In genomic region chr13:30760374-30761090, GRCm38 (mm10) we compare ENCODE assay signal across 19 mouse cellular contexts. TPM values are rescaled to one million over a fixed set of nuclear protein-coding genes. Genes with fewer than 3 reads are reported as not detected.
DNase-seq lines count a peak whose midpoint lies in the region; ATAC-seq and TF ChIP-seq lines count a peak whose summit lies in the region.
"Had no signal": no experiment of that assay in that cellular context is flagged by ENCODE, and none has a peak within 500 bp of the region (broad histone marks: within the 10 kb centered on the region; RNA-seq: fewer than 3 reads in every experiment).

No protein-coding gene starts in this region.

- no peak for TF ChIP-seq POLR2A in spleen, adult 2 months (IDR thresholded peaks at IDR 0.05; ENCODE audit: low read depth, low read length)

- H3K9ac ChIP-seq in intestine, embryonic 15.5 days: no peak overlapping the region
- no peak overlapping the region for H3K9ac ChIP-seq in forebrain, postnatal 0 days
- H3K9ac ChIP-seq: heart, embryonic 13.5 days; limb, embryonic 13.5 days; liver, embryonic 14.5 days; neural tube, embryonic 12.5 days had no signal

- DNase-seq in spleen, adult 2 months (ENCODE audit: low read depth in 1 of 2, low spot score in 2 of 2): no peak
- DNase-seq in spleen, postnatal 10 days (ENCODE audit: low spot score in 2 of 2): no peak
- DNase-seq in splenic B cell, adult 2 months (ENCODE audit: low read depth, low spot score): peak; percentile 53
- no peak for DNase-seq in embryo, embryonic 10 days (ENCODE audit: low spot score)
- no peak for DNase-seq in adrenal gland, postnatal 14 days
- DNase-seq in forebrain, postnatal 0 days: no peak
- DNase-seq: cerebellum, adult 11-12 months; cerebellum, postnatal 25 days; lung, postnatal 10 days had no signal

- no peak for TF ChIP-seq CTCF in spleen, adult 2 months (IDR thresholded peaks at IDR 0.05; ENCODE audit: extremely low read depth, insufficient read depth, insufficient read length, insufficient replicate concordance)
- no peak for TF ChIP-seq CTCF in forebrain, postnatal 0 days (IDR thresholded peaks at IDR 0.05; ENCODE audit: low read depth)

- H3K4me3 ChIP-seq in spleen, adult 2 months (ENCODE audit: extremely low read depth, insufficient read depth, insufficient read length): no peak overlapping the region
- no peak overlapping the region for H3K4me3 ChIP-seq in intestine, embryonic 15.5 days (replicated peaks)
- no peak overlapping the region for H3K4me3 ChIP-seq in forebrain, postnatal 0 days (ENCODE audit: low read depth, low read length)
- H3K4me3 ChIP-seq: embryonic facial prominence, embryonic 10.5 days; heart, embryonic 13.5 days; limb, embryonic 13.5 days; megakaryocyte, embryonic 14.5 days; neural tube, embryonic 12.5 days had no signal

- H3K9me3 ChIP-seq in intestine, embryonic 15.5 days: no peaks in the 10 kb centered on the region
- no peaks in the 10 kb centered on the region for H3K9me3 ChIP-seq in forebrain, postnatal 0 days (ENCODE audit: low read length)
- H3K9me3 ChIP-seq: embryonic facial prominence, embryonic 10.5 days; heart, embryonic 13.5 days; limb, embryonic 13.5 days; megakaryocyte, embryonic 14.5 days; neural tube, embryonic 12.5 days had no signal

- no peaks in the 10 kb centered on the region for H3K27me3 ChIP-seq in spleen, adult 2 months (ENCODE audit: control insufficient read depth, insufficient read depth, low read length)
- H3K27me3 ChIP-seq in splenic B cell, adult 2 months (ENCODE audit: control insufficient read depth, insufficient read depth, low read length, poor library complexity, severe bottlenecking): no peaks in the 10 kb centered on the region
- no peaks in the 10 kb centered on the region for H3K27me3 ChIP-seq in intestine, embryonic 15.5 days (replicated peaks)
- H3K27me3 ChIP-seq in forebrain, postnatal 0 days (ENCODE audit: insufficient read depth, low read length): no peaks in the 10 kb centered on the region
- H3K27me3 ChIP-seq: neural tube, embryonic 12.5 days had no signal

- ATAC-seq in activated CD4-positive, CD25-positive, alpha-beta regulatory T cell, adult 4 months: peak; percentile 87
- ATAC-seq in intestine, embryonic 15.5 days: no peak
- ATAC-seq in forebrain, postnatal 0 days: no peak
- ATAC-seq: forebrain, embryonic 14.5 days; Patski had no signal

- H3K4me1 ChIP-seq in spleen, adult 2 months (ENCODE audit: control insufficient read depth, insufficient read depth, insufficient read length): peaks cover 27% of the 10 kb centered on the region; the same call in 1 of the 2 replicates
- no peaks in the 10 kb centered on the region for H3K4me1 ChIP-seq in intestine, embryonic 15.5 days (replicated peaks)
- H3K4me1 ChIP-seq in forebrain, postnatal 0 days (ENCODE audit: insufficient read depth): no peaks in the 10 kb centered on the region
- H3K4me1 ChIP-seq: embryonic facial prominence, embryonic 10.5 days; limb, embryonic 13.5 days; megakaryocyte, embryonic 14.5 days; neural tube, embryonic 12.5 days had no signal

- H3K36me3 ChIP-seq in spleen, adult 2 months (ENCODE audit: control insufficient read depth, insufficient read depth, low read length): peaks cover 37% of the 10 kb centered on the region
- peaks cover 46% of the 10 kb centered on the region for H3K36me3 ChIP-seq in splenic B cell, adult 2 months (ENCODE audit: control insufficient read depth, insufficient read depth, low read length, poor library complexity, severe bottlenecking)
- H3K36me3 ChIP-seq in intestine, embryonic 15.5 days: no peaks in the 10 kb centered on the region
- no peaks in the 10 kb centered on the region for H3K36me3 ChIP-seq in forebrain, postnatal 0 days (ENCODE audit: insufficient read depth)
- H3K36me3 ChIP-seq: embryonic facial prominence, embryonic 10.5 days; heart, embryonic 13.5 days; limb, embryonic 13.5 days; neural tube, embryonic 12.5 days had no signal

- peak overlapping the region; percentile 87 for H3K27ac ChIP-seq in spleen, adult 2 months (ENCODE audit: insufficient read depth, low read length)
- H3K27ac ChIP-seq in intestine, embryonic 15.5 days: no peak overlapping the region
- no peak overlapping the region for H3K27ac ChIP-seq in forebrain, postnatal 0 days (ENCODE audit: low read depth, low read length)
- H3K27ac ChIP-seq: embryonic facial prominence, embryonic 10.5 days; heart, embryonic 13.5 days; limb, embryonic 13.5 days; liver, embryonic 14.5 days; neural tube, embryonic 12.5 days had no signal

- no peak overlapping the region for H3K4me2 ChIP-seq in intestine, embryonic 15.5 days (replicated peaks)
- H3K4me2 ChIP-seq in forebrain, postnatal 0 days (ENCODE audit: low read depth): no peak overlapping the region
- H3K4me2 ChIP-seq: heart, embryonic 13.5 days; limb, embryonic 13.5 days; neural tube, embryonic 12.5 days had no signal

- WGBS in spleen, adult 2 months: 27% methylated on average over 3 of the region's 3 CpGs
- 74% methylated on average over 3 of the region's 3 CpGs for WGBS in intestine, embryonic 15.5 days
- 84% methylated on average over 3 of the region's 3 CpGs for WGBS in forebrain, postnatal 0 days

RNA-seq across cellular contexts. Expression of gene Irf4, which starts 11.5 kb away (rescaled TPM):
- polyA plus RNA-seq in spleen, adult 2 months (2012; rRNA removed): 16.2 and 17.4 TPM in 2 replicates
- 10 to 100 TPM; 23.8 to 26.4 TPM for polyA plus RNA-seq in activated CD4-positive, CD25-positive, alpha-beta regulatory T cell, adult 4 months (2017; shearing (Covaris generic))
- 0.11 and 0.18 TPM in 2 replicates for polyA plus RNA-seq in intestine, embryonic 15.5 days (2015; fragmentation: Nextera tagmentation; extraction: Ambion mirVana)
- total RNA-seq in adrenal gland, postnatal 14 days (2021): 7.9 and 8.3 TPM in 2 replicates
- 0.15 and 0.38 TPM in 2 replicates for total RNA-seq in forebrain, postnatal 0 days (2014; rRNA removed)
- 0.02 and 0.04 TPM in 2 replicates for polyA plus RNA-seq in forebrain, postnatal 0 days (2015; fragmentation: Nextera tagmentation; extraction: Ambion mirVana)

Comparison
In these comparisons a context has a peak if more than half of its experiments do, and no peak if none do; other contexts are left out.
1. RNA of gene Irf4, which starts 11.5 kb away (polyA plus RNA-seq): 23.8 to 26.4 TPM in activated CD4-positive, CD25-positive, alpha-beta regulatory T cell, adult 4 months and 16.2 to 17.4 TPM in spleen, adult 2 months; 0.11 to 0.18 TPM in intestine, embryonic 15.5 days and 0.02 to 0.04 TPM in forebrain, postnatal 0 days; every median in the first group is over 10 times any median in the second.